Mouse (Mus musculus) lung, adult 2 months (tissue): ENCODE measurements around the gene Sh3kbp1.

ENCODE experiments used
- CTCF ChIP-seq: fragments of 200-500 bp; IDR thresholded peaks from 2 replicates; pipeline ENCODE4 v1.5.1; 2011; ENCODE audit warnings: mild to moderate bottlenecking, low read length, control low read depth; ENCODE audit not compliant: insufficient read depth
- POLR2A ChIP-seq: fragments of 200-500 bp; IDR thresholded peaks from 2 replicates; pipeline ENCODE4 v1.6.1; 2011; ENCODE audit warnings: low read depth, mild to moderate bottlenecking, control low read depth, low read length, borderline replicate concordance; ENCODE audit errors: extremely low read depth

GRCm38 (mm10) chrX:159711070-159712029 lies 84.3 kb downstream of the Sh3kbp1 start:
- no peak for TF ChIP-seq CTCF
- TF ChIP-seq POLR2A = no peak
